Mouse (Mus musculus): ENCODE data around the gene Zfp943. TPM values are rescaled to one million over a fixed set of nuclear protein-coding genes. Genes with fewer than 3 reads are reported as not detected.

Gene Zfp943
- polyA plus RNA-seq (2014; fragmentation: Illumina TruSeq; extraction: RNeasy Lipid Tissue Mini Kit (QIAGEN cat#74804)): 90.0 TPM

GRCm38 (mm10) chr17:21962107-21962907 is at the start of gene Zfp943, which contains the start of gene Zfp942:
Gene Zfp943 (plus strand): TSS chr17:21962552.
Gene Zfp942 (minus strand): TSS chr17:21962464.

Other genes with a start within 250 kb of the Zfp943 start
- gene Zfp229, start 231.8 kb upstream of the Zfp943 start, polyA plus RNA-seq (2014; fragmentation: Illumina TruSeq; extraction: RNeasy Lipid Tissue Mini Kit (QIAGEN cat#74804)): 56.4 TPM
- 30.4 TPM for gene Zfp820, start 116.8 kb upstream of the Zfp943 start, polyA plus RNA-seq (2014; fragmentation: Illumina TruSeq; extraction: RNeasy Lipid Tissue Mini Kit (QIAGEN cat#74804))
- gene Zfp995, start 52.6 kb upstream of the Zfp943 start, polyA plus RNA-seq (2014; fragmentation: Illumina TruSeq; extraction: RNeasy Lipid Tissue Mini Kit (QIAGEN cat#74804)): 40.2 TPM
- 116 TPM for gene Zfp942, start 88 bp upstream of the Zfp943 start, polyA plus RNA-seq (2014; fragmentation: Illumina TruSeq; extraction: RNeasy Lipid Tissue Mini Kit (QIAGEN cat#74804))
- gene Zfp947, start 203.6 kb downstream of the Zfp943 start, polyA plus RNA-seq (2014; fragmentation: Illumina TruSeq; extraction: RNeasy Lipid Tissue Mini Kit (QIAGEN cat#74804)): 14.1 TPM

Data from ovary, adult 10 weeks (tissue).